Mouse (Mus musculus) frontal cortex, postnatal 10 days (tissue): Measurements from ENCODE around the gene Nek11.

Experiments used
- DNase-seq, 2 experiments: peaks; one replicate each; pipeline ENCODE4 v3.0.0; 2022; ENCODE audit warnings: low spot score in 2 of 2, mixed read lengths in 1 of 2

The Nek11 gene

GRCm38 (mm10) chr9:105312686-105313085 lies 82.6 kb downstream of the Nek11 start:
- no peak for DNase-seq

- peak; percentile 34 to 52 for DNase-seq
Measured at GRCm38 (mm10) chr9:105309553-105310281, 85.6 kb downstream of the Nek11 start.

GRCm38 (mm10) chr9:105306042-105306441 lies 89.3 kb downstream of the Nek11 start:
- DNase-seq: no peak

- no peak for DNase-seq
Measured at GRCm38 (mm10) chr9:105302230-105302629, 93.1 kb downstream of the Nek11 start.

- DNase-seq: no peak
Measured at GRCm38 (mm10) chr9:105301396-105301795, 93.9 kb downstream of the Nek11 start.

- DNase-seq: no peak
Measured at GRCm38 (mm10) chr9:105300738-105301325, 94.5 kb downstream of the Nek11 start.

- no peak for DNase-seq
Measured at GRCm38 (mm10) chr9:105284670-105285069, 110.7 kb downstream of the Nek11 start.

- DNase-seq: no peak
Measured at GRCm38 (mm10) chr9:105282725-105283124, 112.6 kb downstream of the Nek11 start.

GRCm38 (mm10) chr9:105274925-105275324 lies 120.4 kb downstream of the Nek11 start:
- no peak for DNase-seq

GRCm38 (mm10) chr9:105274286-105274685 lies 121.0 kb downstream of the Nek11 start:
- DNase-seq: no peak

GRCm38 (mm10) chr9:105272241-105272640 lies 123.1 kb downstream of the Nek11 start:
- no peak for DNase-seq

GRCm38 (mm10) chr9:105263140-105263539 lies 132.2 kb downstream of the Nek11 start:
- DNase-seq: no peak

GRCm38 (mm10) chr9:105257668-105258067 lies 137.7 kb downstream of the Nek11 start:
- DNase-seq: no peak

- no peak for DNase-seq
Measured at GRCm38 (mm10) chr9:105254076-105254475, 141.2 kb downstream of the Nek11 start.

GRCm38 (mm10) chr9:105252349-105253041 lies 142.8 kb downstream of the Nek11 start:
- no peak for DNase-seq

GRCm38 (mm10) chr9:105251256-105251655 lies 144.1 kb downstream of the Nek11 start:
- no peak for DNase-seq

- no peak for DNase-seq
Measured at GRCm38 (mm10) chr9:105244024-105244423, 151.3 kb downstream of the Nek11 start.

GRCm38 (mm10) chr9:105214434-105214833 lies 180.9 kb downstream of the Nek11 start:
- peak in 1 of 2 experiments; percentile 10 for DNase-seq

GRCm38 (mm10) chr9:105200305-105200704 lies 195.0 kb downstream of the Nek11 start:
- no peak for DNase-seq

GRCm38 (mm10) chr9:105186725-105187124 lies 208.6 kb downstream of the Nek11 start:
- no peak for DNase-seq

- DNase-seq: no peak
Measured at GRCm38 (mm10) chr9:105182392-105182791, 212.9 kb downstream of the Nek11 start.

- DNase-seq: no peak
Measured at GRCm38 (mm10) chr9:105144992-105145391, 250.3 kb downstream of the Nek11 start, which contains the start of gene 1700080E11Rik. TSS of gene 1700080E11Rik (minus strand) at chr9:105145092.

- DNase-seq: no peak
Measured at GRCm38 (mm10) chr9:105139204-105139603, 256.1 kb downstream of the Nek11 start.
